Mouse (Mus musculus) embryonic facial prominence, embryonic 13.5 days (tissue): ENCODE measurements around the gene Glis3. TPM values are rescaled to one million over a fixed set of nuclear protein-coding genes. Genes with fewer than 3 reads are reported as not detected.

Source experiments
- ATAC-seq: fragments of 200-750 bp; cut with Nextera tagmentation; 2 replicates; pipeline ENCODE4 v1.8.0; 2017; ENCODE audit warnings: low read depth; ENCODE audit not compliant: insufficient number of reproducible peaks, insufficient read depth, low FRiP score, low TSS enrichment
- H3K27ac ChIP-seq: fragments of 300-500 bp; sonication (generic); 2 replicates; pipeline ENCODE4 v1.5.1; 2015; ENCODE audit warnings: moderate library complexity, mild to moderate bottlenecking, inconsistent platforms
- H3K27me3 ChIP-seq: fragments of 300-500 bp; sonication (generic); 2 replicates; pipeline ENCODE4 v1.6.1; 2015; ENCODE audit warnings: mild to moderate bottlenecking, inconsistent platforms
- H3K36me3 ChIP-seq: fragments of 300-500 bp; sonication (generic); 2 replicates; pipeline ENCODE4 v1.6.1; 2015; ENCODE audit warnings: mild to moderate bottlenecking, inconsistent platforms
- H3K4me1 ChIP-seq: fragments of 300-500 bp; sonication (generic); 2 replicates; pipeline ENCODE4 v1.6.1; 2015; ENCODE audit warnings: inconsistent platforms
- H3K4me2 ChIP-seq: fragments of 300-500 bp; sonication (generic); 2 replicates; pipeline ENCODE4 v1.6.1; 2015; ENCODE audit warnings: moderate library complexity, mild to moderate bottlenecking, inconsistent platforms
- H3K4me3 ChIP-seq: fragments of 300-500 bp; sonication (generic); 2 replicates; pipeline ENCODE4 v1.5.1; 2015; ENCODE audit warnings: mild to moderate bottlenecking, inconsistent platforms
- H3K9ac ChIP-seq: fragments of 300-500 bp; sonication (generic); 2 replicates; pipeline ENCODE4 v1.6.1; 2015; ENCODE audit warnings: mild to moderate bottlenecking, inconsistent platforms
- H3K9me3 ChIP-seq: fragments of 300-500 bp; sonication (generic); 2 replicates; pipeline ENCODE4 v1.6.1; 2016; ENCODE audit warnings: inconsistent platforms
- WGBS: fragments of 180-500 bp; shearing (Covaris S2); methylation state at CpG from one replicate; pipeline ENCODE4 v1.1.7; 2015; ENCODE audit warnings: mixed read lengths; 5-methylcytosine and 5-hydroxymethylcytosine counted together
- polyA plus RNA-seq: library from polyadenylated mRNA; unstranded; fragments of >200 nt; fragmentation: Nextera tagmentation; extraction: Ambion mirVana; gene quantifications from 2 replicates; pipeline ENCODE4 v1.2.1, GENCODE M21; 2015

The Glis3 gene
- polyA plus RNA-seq, 1 experiment from 2014 or later: 15.2 TPM

- Histone ChIP-seq H3K4me1 (peaks cover 4% of the 10 kb centered on the region; the same call in 1 of the 2 replicates), H3K4me2 (no peak overlapping the region), H3K27ac (no peak overlapping the region), H3K9ac (no peak overlapping the region), H3K4me3 (no peak overlapping the region), H3K9me3 (no peaks in the 10 kb centered on the region), H3K27me3 (no peaks in the 10 kb centered on the region), H3K36me3 (no peaks in the 10 kb centered on the region)
- ATAC-seq: no peak
- 87% methylated on average over 4 of the region's 4 CpGs for WGBS
Observed at GRCm38 (mm10) chr19:28211630-28212029, 468.2 kb downstream of the Glis3 start.

Other genes with a start within 250 kb of the Glis3 start
- gene Slc1a1, start 155.0 kb upstream of the Glis3 start, polyA plus RNA-seq: 2.2 TPM in 2 replicates